Mouse (Mus musculus): ENCODE measurements around the gene Taf12. TPM values are rescaled to one million over a fixed set of nuclear protein-coding genes. Genes with fewer than 3 reads are reported as not detected.

Taf12 gene
- polyA plus RNA-seq (2017; shearing (Covaris generic)), result 39.1 TPM

DNA sequence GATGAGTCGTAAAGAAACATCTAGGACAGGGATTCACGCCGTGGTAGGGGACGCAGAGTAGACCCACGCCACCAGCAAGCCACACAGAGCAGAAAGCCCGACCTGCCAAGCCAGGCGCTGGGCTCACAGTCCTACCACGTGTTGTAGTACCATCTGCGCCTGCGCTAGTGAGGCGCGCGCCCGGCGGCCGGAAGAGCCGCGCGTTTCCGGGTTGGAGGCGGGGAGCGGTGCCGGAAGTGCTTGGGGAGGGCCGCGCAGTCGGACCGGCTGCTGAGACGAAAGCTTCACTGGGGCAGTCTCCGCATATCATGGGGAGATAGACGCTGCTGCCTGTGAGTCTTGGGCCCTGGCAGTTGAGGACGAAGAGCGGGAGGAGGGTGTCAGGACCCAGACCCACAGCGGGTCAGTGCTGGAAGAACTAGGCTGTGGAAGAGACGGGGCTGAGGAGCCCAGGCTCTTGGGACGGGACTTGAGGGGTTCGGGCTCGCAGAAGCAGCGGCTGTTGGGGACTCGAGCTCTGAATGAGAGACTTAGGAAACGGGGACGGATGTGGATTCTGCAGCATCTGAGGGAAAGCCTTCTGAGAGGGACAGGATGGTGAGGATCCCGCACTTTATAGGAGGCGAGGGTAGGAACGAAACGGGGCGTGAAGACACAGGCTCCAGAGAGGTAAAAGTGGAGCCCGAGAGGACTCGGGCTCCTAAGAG is at the start of gene Taf12:
Gene Taf12 (plus strand): TSS at position 220 of the 707 bp plus-strand sequence.

DNA sequence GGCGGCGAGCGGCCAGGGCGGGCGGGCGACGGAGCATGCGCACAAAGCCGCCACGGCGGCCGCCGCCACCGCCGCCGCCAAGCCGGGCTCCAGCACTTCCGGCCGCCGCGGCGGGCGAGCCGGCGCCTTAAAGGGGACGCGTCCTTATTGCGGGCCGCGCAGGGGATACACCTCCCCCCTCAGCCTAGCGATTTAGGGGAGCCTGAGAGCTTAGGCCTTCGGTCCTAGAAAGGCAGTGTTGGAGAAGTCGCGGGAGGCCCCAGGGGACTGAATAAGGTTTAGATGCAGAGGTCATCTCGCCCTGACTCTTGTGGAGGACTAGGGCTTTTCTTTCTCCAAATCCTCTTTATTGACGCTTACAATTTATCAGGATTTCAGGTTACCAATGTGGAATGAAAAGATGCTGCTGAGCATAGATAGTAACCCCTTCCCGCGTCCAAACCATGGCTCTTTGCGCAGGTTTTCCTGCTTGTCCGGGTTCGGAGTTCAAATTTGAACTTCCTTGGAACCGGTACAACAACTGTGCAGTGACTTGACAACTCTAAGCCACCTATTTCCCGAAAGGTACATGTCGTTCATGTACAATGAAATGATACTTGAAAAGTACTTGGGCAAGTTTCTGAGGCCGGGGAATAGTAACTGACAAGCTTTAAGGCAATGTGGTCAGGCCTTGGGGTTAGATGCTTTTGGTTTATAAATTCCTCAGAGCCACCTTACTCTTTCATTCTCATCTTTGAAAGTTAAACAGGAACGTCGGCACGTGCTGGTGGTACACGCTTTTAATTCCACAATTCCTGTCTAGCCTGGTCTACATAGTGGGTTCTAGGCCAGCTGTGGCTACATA is 12.4 kb upstream of the Taf12 start, which contains the start of gene Gmeb1:
Gene Gmeb1 (minus strand): TSS at position 89 of the 844 bp plus-strand sequence.

DNA sequence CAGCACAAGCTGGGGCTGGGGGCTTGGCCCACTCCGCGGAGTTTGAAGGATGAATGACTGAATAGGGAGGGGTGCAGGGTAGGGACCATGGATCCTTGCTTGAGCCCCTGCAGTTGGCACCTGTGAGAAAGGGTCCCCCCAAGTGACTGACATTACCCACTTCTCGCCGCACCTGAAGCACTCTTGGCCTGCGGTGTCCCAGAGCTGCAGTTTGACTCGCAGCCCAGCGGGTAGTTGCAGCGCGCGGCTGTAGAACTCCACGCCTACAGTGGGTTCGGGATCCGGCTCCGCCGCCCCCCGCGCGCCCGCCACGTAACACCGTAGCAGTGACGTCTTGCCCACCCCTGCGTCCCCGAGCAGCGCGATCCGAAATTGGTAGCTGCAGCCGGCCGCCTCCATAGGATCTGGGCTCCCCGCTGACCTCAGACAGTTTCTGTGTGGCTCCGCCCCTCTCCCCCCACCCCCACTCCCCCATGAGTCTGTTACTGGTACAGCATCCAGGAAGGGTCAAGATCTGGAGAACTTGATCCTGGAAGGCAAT is 28.8 kb downstream of the Taf12 start, which contains the start of gene Rab42:
Gene Rab42 (minus strand): TSS at position 447 of the 541 bp plus-strand sequence.

DNA sequence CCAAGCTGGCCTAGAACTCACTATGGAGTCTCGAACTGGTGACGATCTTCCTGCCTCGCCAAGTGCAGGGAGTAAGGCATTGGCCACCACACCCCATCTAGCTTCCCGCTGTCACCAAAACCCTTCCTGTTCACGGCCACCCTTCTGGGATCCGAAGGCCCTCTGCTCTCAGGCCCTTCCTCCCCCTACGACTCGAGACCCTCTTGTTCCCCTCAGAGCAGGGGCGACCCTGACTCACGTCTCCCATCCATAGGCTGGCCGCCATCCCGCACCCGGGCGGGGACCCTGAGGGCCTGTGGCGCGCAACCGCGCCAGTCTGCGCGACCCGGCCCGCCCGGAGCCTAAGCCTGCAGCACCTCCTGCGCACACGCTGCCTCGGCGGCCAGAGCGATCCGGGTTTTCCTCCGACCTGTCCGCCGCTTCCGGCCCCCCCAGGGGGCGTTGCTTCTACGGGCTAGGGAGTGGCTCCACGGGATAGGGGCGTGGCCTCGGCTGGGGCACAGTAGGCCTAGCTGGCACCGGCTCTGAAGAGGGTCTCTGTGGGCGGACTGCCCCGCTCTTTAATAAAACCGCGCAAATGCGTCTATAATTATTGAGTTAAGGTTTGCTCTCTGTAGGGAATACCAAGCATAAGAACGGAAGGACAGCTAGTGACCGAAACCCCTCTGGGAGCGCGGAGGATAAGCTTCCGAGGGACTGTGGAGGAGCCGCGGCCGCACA is 55.1 kb downstream of the Taf12 start, which contains the start of gene Trnau1ap:
Gene Trnau1ap (minus strand): TSS at position 424 of the 720 bp plus-strand sequence.

Other genes starting within 250 kb of the Taf12 start
- not detected for gene Gm10300, start 199.7 kb upstream of the Taf12 start, polyA plus RNA-seq (2017; shearing (Covaris generic))
- gene Epb41, start 199.1 kb upstream of the Taf12 start, polyA plus RNA-seq (2017; shearing (Covaris generic)), result 193 TPM
- gene Oprd1, start 129.9 kb upstream of the Taf12 start, polyA plus RNA-seq (2017; shearing (Covaris generic)), result not detected
- 94.5 TPM for gene Ythdf2, start 62.1 kb upstream of the Taf12 start, polyA plus RNA-seq (2017; shearing (Covaris generic))
- 4.7 TPM for gene Gmeb1, start 12.8 kb upstream of the Taf12 start, polyA plus RNA-seq (2017; shearing (Covaris generic))
- gene Rab42, start 29.0 kb downstream of the Taf12 start, polyA plus RNA-seq (2017; shearing (Covaris generic)), result not detected
- 60.5 TPM for gene Trnau1ap, start 55.2 kb downstream of the Taf12 start, polyA plus RNA-seq (2017; shearing (Covaris generic))
- gene Rcc1, start 79.2 kb downstream of the Taf12 start, polyA plus RNA-seq (2017; shearing (Covaris generic)), result 14.4 TPM
- 5.2 TPM for gene Phactr4, start 148.1 kb downstream of the Taf12 start, polyA plus RNA-seq (2017; shearing (Covaris generic))
- 7.7 TPM for gene Med18, start 189.5 kb downstream of the Taf12 start, polyA plus RNA-seq (2017; shearing (Covaris generic))
- gene Sesn2, start 236.1 kb downstream of the Taf12 start, polyA plus RNA-seq (2017; shearing (Covaris generic)), result 15.2 TPM

Measured in effector memory CD4-positive, alpha-beta T cell, adult 7 months (primary cell).